Mouse (Mus musculus): ENCODE results near the gene Mfsd9.
A peak's percentile ranks its signal among the peaks of the same experiment; 100 is the strongest.

Mfsd9 gene

DNA sequence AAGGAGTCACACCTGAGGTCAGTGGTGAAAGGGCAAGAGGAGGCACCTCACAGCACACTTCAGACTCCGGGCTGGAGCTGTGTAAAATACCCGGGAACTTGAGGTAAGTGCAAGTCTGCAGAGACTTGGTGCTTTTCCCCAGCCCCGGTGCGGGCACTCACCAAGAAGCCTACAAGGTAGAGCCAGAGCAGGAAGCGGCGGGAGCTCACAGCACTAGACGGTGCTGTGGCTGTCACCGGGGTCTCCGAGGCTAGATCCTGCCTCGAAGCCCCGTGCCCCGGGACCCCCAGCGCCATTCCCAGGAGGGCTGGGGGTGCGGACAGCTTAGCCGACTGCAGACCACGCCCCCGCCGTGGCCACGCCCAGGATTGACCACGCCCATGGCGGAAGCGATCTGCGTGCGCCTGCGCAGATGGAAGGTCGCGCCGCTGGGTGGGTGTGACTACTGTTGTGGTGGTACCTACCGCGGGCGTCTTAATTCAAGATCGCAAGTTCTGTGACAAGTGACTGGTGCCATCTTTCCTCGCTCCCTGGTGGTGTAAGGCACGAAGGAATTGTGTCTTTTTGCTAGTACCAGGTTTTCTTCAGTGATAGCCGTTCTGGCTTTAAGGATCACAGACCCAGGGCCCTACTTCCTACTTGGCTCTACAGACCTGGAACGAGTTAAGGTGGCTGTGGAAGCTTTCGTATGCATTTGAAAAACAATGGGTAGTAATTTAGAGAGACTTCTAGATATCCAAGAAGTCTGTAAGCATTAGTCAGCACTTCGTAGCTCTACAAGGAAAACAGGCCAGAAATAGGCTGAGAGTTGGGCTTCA, at the start of gene Mfsd9:
Gene Mfsd9, minus strand, starts transcription at position 364 of the 818 bp plus-strand sequence.
- peak; percentile 93 for DNase-seq

DNA sequence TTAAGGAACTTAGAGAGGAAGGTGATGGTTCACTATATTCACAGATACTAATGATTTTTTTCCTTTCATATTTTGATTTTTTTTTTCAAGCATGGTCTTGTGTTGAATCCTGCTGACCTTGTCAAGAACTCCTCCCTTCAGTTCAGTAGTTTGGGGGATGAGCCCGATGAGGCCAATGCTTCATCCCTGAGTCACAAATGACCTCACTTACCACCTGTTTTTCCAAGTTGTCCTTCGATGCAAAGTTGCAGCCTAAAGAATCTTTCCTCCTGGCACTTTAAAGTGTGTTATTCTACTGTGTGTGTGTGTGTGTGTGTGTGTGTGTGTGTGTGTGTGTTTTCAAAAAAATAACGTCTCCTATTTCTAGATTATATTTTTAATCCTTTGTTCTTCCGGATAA, 45.0 kb upstream of the Mfsd9 start:
- no peak for DNase-seq

DNA sequence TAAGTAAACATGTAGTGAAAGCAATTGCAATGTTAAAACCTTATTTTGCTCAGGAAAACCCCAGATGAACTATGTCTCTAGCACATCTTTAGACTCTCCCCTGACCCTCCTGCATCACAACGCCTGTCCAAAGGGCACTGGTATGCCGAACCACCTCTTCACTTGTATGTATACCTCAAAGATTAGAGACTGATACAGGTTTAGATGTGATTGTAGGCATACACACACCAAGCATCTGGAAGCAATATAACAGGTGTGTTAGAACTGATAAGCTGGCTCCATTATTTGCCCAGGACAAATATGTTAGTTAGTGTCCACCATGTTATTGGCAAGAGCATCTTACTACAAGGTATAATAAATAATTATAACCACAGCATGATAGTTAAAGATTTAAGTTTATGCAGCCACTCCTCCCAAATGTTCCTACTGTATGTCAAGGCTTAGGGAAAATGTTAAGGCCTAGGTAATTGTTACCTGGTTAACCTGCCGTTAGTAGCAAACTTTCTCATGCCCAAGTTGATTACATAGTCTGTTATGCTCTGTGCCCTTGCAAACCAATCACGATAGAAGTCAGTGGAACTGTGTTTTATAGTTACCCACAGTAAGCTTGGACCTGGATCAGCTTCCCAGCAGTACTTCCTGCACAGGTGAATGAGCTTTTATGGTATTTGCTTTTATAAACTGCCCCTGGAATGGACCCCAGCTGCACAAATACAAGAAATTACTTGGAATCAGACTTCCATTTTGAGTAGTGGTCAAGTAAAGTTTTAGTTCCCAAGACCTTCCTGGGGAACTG, 40.4 kb upstream of the Mfsd9 start:
- DNase-seq, result no peak

DNA sequence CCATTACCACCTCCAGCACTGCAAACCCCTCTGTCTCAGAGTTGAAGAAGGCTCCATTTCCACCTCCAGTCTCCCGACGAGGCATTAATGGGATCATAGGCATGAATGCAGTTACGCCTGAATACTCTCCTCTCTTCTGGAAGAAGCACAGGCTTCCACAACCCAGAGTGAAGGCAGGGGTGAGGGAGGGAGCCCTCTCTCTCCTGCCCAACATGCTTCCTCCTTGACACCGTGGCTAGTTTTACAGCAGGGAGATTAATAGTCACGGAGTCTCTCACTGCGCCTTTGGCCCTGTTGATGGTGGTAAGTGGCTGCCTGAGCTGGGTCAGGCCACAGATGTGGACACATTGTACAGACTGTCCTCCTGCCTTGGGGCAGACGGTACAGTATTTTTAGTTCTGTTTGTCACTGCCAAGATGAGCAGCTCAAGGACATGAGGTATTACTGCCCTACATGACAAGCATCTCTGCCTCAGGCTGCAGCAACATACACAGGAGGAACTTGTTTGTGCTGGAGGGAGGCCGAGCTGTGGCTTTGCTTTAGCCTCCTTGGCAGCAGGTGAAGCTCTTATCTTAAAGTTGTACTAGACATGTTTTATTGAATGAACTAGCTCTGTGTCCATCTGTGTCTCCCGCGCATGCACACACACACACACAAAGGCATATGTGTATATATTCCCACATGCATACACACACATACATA, 38.9 kb upstream of the Mfsd9 start:
- DNase-seq, result no peak

DNA sequence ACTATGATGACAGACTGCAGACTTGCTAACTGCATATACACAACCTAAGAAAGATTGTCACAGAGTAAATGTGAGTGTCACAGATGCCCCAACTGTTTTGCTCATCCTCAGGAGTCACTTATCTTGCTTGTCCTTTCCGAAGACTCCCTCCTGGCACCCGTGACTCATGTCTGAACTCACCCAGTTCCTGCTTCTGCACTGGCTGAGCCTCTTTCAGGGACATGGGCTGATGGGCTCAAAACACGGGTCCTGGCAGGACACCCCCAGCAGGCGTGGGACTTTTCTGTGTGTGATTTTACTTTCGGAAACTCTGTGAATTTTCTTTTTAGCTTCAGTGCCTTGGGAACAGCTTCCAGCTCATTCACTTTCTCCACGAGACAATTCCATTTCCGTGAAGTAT, 35.3 kb upstream of the Mfsd9 start:
- no peak for DNase-seq

DNA sequence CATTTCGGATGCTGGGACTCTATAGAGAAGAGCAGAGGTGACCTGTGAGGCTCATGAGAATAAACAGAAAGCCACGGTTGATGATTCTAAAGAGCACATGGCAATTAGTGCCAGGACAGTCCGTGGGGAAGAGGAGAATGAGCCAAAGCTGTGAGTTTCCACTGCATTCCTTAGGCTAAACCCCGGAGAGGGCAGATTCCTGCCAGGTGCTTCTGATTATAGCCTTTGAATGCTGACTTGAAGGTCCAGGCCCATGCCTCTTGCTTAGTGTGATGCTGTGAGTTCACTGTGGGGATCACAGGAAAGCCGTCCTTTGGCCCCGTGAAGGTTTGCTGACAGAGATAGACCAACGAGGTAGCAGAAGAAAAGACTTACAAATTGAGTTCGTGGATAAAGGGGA, 34.4 kb upstream of the Mfsd9 start:
- no peak for DNase-seq

DNA sequence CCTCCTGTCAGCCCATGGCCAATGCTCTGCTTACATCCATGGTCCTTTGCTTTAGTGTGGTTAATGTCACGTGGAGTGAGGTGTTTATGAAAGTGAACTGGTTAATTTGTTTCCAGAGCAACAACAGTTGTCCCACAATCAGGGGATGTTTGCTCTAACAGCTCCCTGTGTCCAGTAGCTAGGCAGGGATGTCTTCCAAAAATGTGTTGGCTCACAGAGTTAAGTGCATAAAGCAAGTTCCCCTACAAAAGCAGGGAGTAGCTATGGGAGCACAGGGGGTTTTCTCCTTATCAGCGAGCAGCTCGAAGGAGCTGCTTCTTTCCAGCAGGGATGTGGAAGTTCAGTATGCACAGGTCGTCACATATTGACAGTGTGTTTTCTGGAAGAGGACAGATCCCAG, 34.0 kb upstream of the Mfsd9 start:
- no peak for DNase-seq

DNA sequence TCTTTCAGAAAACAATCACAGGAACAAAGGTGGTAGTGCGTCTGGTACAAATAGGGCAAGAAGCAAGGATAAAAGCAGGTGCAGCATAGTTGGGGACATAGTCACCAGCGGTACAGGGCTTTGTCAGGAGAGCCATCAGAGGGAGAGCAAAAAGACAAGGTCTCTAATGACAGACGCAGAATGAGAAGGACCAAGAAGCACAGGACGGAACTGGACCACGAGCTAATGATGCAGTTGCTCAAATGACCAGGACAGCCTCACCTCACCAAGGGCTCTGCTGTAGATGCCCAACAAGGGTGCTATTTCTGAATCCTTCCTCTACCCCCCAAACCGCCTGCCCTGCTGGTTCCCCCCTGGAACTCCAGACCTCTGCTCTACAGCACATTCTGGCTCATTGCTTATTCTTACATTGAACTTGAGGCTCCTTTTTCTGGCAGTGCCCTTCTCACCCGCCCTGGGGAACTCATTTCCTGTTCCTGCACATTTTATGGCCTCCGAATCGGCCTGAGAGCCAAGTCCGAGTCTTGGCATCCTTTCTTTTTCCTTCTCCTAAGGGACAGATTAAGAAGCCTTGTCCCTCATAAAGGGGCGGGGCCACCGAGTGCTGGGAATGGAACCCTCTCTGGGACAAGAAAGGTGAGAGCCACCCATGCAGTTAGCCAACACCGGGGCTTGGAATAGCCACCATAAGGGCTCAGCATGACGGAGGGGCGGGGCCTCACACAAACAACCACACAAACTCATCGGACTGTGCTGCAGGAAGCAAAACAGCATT, 24.8 kb upstream of the Mfsd9 start:
- peak; percentile 28 to 50 for DNase-seq

DNA sequence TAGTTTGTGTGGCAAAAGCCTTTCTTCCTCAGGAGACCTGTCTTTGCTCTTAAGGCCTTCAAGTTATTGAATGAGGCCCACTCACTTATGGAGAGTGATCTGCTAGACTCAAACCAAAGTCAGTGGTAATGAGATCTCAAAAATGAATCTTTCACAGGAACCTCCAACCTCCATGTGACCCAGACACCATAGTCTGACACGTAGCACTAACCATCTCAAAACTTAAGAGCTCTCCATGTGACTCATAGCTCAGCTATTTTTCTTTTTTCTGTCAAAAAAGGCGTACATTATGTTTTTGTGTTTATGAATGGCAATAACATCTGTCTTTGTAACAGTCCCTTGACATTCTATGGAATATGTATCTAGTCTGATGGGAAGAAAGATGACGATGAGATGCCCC, 18.2 kb upstream of the Mfsd9 start:
- DNase-seq, result no peak

DNA sequence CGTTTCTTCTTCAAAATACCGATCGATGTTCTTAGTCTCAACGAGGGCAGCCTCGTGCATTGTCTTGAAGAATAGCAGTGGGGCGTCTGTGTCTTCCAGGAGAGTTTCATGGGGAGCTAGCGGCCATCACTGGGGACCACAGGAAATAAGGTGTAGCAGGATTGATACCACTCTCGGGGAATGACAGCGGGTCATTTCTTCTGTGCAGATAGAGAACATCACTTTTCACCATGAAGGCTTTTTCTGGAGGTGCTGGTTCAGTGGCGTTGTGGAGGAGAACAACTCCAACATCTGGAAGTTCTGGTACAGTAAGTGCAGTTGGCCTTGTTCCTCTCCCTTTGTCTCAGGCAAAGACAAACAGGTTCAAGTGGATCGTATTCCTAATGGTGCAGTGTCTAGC, 15.4 kb upstream of the Mfsd9 start:
- DNase-seq, result no peak

DNA sequence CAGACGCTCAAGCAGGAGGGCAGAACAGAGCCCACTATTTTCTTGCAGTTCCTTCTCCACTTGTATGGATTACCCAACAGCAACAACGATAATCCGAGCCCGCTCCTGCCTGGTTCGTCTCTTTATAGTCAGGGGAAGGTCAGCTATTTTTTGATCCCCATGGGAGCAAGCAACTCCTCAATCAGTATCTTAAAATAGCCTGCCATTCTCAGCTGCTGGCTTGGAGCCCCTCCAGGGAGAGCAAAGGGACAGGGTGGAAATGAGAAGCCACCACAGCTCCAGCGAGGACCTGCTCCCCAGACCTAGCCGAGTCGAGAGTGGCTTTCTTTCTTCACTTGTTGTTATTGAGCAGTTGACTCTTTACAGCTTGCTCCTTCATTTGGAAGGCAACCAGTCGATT, 14.9 kb upstream of the Mfsd9 start, which contains the start of gene Tmem182:
Gene Tmem182, plus strand, starts transcription at position 251 of the 400 bp plus-strand sequence.
- peak; percentile 17 to 61 for DNase-seq

DNA sequence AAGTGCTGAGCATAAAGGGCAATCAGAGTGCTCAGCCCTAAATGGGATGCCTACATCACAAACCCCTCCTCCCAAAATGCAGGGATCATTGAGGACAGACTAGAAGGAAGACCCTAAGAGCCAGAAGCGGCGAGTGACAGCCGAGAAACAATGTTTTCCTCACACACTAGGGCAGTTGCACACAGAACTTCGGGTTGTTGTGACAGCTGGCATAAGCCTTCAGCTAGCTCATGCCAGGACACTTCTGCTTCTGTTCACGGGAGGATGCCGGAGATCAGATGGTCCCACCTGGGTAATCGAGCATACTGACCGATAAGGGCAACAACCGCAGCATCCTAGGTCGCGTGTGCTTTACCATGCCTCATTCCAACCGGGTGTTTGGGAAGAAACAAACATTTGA, 13.6 kb upstream of the Mfsd9 start:
- DNase-seq, result no peak

DNA sequence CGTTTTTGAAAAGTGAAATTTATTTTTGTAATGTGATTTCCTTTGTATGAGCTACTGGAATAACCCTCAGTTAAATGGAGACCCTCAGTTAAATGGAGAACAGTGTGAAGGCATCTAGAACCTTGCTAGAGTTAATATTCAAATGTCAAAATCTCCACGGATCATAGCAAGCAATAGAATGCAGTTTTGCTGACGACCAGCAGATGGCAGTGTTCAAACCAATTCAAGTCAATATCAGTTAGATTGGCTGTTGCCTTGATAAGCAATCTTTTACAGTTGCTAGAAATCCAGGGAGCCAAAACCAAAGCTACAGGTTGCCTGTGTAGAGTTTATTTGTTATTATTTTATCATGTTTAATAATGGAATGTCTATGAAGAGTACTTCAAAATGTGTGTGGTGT, 12.3 kb upstream of the Mfsd9 start:
- DNase-seq, result peak; percentile 48 to 70

DNA sequence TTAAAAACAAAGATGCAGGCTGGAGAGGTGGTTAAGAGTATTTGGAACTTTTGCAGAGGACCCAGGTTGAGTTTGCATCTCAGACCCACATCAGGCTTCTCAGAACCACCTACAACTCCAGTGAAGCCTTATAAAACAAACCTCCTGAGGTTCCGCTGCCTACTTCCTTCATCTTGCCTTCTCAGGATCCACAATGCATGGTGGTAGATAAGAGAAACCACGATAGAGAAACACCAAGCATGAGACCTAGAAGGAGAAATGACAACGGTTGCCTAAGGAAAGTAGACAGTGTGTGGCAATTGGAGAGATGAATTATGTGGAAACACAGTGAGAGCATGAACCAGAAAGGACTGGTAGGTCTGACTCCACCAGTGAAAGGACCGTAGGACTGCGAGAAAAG, 10.4 kb upstream of the Mfsd9 start:
- no peak for DNase-seq

DNA sequence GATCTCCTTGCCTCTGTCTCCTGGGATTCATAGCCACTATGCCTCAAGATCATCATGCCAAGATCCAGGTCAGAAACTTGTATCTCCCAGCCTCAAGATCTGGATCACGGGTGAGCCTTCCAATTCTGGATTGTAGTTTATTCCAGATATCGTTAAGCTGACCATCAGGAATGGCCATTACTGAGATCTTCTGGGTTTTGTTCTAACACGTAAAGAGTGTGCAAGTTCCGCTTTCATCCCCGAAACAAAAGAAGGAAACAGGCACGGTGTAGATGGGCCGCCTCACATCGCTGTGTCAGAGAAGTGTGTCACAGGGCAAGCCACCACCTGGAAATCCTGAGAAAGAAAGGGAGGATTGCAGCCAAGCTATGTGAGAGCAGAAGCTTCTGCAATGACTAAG, 8.6 kb upstream of the Mfsd9 start:
- DNase-seq, result no peak

DNA sequence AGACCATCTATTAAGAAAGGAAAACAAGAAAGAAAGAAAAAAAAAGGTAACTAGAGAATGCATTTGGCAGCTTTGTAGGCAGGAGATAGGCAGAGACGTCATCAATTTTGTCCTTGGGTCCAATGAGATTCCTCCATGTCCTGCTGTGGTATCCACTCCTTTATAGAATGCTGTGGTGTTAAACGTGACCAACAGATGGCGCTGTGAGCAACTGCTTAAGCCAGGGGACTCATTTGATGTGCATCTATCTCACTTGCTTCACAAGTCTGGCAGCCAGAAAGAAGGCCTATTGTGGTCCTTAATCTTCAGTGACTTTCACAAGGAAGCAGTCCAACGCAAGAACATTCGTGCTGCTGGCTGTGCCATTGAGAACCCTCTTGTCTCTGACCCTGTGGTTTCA, 6.9 kb upstream of the Mfsd9 start:
- peak; percentile 64 to 78 for DNase-seq

DNA sequence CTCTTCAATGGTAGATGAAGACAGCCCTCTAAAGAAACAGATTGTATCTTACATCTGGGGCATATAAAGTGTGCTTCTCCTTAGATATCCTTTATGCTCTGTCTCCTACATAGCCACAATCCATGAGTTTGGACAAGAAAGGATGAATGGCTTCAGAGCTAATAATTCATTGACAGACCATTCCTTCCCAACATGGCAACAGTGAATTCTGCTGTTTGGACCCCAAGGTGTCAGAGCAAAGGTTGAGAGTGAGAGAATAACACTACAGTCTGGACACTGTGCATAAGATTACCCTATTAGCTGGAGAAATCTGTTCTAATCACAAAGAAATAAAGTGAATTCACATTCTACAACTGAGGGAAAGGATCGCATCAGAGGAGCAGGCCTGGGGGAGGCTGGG, 5.0 kb upstream of the Mfsd9 start:
- DNase-seq, result no peak

DNA sequence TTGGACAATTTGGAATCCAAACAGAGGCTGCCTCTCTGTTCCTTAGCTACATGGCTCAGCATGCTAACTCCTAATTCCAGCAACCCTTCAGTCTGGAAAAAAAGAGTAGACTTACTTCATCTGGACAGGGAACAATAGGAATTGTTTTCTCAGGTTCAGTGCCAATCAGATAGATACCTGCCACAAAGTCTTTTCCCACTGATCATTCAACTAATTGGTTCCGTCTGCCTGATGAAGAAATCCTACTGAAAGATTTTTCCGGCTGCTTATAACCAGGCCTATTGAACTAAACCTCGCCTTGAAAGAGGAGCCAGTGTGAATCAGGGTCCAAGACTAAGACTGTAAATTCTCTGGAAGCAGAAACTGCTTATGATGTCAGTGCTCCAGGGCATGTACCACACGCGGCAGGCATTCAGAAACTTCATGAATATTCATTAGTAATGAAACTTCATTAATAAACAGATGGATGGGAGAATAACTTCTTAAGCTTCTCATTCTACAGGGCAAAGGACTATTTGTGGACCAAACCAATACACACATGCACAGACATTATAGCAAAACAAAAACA, 737 bp downstream of the Mfsd9 start:
- peak in 1 of 2 experiments; percentile 26 for DNase-seq

DNA sequence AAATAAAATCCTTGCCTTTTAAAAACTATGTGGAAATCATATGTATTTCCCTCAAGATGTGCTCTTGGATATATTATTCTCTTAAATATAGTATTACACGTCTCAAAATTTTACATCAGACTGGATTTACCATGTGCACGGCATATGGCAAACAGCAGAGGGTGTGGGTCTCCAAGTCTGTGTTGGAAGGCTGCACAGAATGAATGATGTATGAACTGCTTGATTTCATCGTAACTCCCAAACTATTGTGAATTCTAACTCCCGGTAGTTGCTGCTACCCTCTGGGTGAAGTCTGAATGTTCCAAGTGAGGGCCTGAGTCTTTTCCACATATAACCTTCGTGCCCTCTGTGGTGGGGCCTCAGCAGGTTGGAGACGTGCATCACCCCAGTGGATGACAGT, 1.5 kb downstream of the Mfsd9 start:
- DNase-seq, result no peak

DNA sequence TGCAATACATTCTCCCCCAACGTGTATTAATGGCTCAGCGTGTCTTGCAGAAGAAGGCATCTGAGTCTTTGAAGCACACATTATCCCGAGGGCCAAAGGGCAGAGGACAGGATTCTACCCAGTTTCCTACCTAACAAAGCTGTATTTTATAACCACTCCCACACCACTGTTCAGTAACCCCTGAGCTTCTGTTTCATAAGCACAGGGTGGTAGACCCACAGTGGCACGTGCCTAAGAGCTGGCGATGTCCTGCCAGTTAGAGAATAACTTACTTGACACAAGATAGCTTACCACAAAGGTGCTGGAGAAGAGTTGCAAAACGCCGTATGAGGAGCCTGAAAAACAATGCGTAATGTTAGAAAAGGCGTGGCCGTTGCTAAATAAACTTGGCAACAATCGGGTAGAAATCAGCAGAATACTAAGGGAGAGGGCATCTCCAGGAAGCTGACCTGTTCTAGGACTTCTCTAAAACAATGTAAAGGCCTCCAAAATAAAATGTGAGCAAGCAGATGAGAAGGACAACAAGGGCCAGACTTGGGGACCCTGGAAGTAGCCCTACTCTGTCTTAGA, 4.5 kb downstream of the Mfsd9 start:
- DNase-seq, result peak; percentile 66 to 90

DNA sequence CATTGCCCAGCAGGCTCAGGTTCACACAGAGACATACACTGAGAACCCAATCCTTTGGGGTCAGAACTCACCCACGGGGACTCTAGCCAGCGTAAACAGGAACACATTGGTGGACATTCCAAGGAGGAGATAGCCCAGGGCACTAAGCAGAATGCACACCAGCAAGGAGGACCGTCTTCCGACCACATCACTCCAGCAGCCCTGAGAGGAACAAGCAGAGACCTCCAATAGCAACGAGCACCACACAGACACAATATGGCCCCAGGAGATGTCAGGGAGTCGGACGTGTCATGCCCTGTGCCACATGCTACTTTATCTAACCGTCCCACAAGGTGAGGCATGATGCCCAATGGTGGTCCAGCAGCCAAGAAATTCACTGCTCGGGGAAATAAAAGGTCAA, 6.2 kb downstream of the Mfsd9 start:
- no peak for DNase-seq

DNA sequence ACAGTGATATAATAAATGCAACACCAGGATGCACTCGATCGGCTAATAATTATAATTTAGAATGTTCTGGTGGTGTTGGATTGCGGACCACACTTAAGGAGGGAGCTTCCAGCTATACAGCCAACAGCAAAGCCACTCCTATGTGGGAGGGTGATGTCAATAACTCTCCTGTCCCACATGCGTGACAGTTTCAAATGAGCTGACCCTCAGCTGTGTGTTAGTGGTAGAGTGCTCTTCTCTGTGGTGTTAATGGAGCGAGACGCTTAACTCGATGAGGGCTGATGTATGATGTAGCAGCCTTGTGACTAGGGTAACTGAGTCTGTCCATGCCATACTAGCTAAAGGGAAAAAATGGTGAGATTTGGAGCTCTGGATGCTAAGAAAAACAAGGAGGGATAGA, 7.0 kb downstream of the Mfsd9 start:
- no peak for DNase-seq
